Mouse (Mus musculus): ENCODE results near the gene Tmprss3. TPM values are rescaled to one million over a fixed set of nuclear protein-coding genes. Genes with fewer than 3 reads are reported as not detected.

Gene Tmprss3
- 0.06 TPM in 1 of 2 replicates, not detected in the other for polyA plus RNA-seq (2015; fragmentation: Nextera tagmentation; extraction: Ambion mirVana)

GRCm38 (mm10) chr17:31198877-31199276, at the start of gene Tmprss3:
Gene Tmprss3, minus strand, starts transcription at chr17:31198977.
- no peak within 1 kb of the TSS for H3K27ac ChIP-seq
- no peaks in the 10 kb centered on the region for H3K9me3 ChIP-seq (replicated peaks)
- H3K36me3 ChIP-seq, result no peaks in the 10 kb centered on the region
- no peak within 1 kb of the TSS for H3K4me3 ChIP-seq
- ATAC-seq (replicated peaks; ENCODE audit: insufficient number of reproducible peaks, insufficient read depth, low FRiP score, low read depth), result no peak
- 82% methylated on average over 11 of the region's 11 CpGs for WGBS
- H3K9ac ChIP-seq, result no peak within 1 kb of the TSS
- H3K4me1 ChIP-seq (replicated peaks), result no peaks in the 10 kb centered on the region
- H3K27me3 ChIP-seq, result 0 out of 2 replicates have a peak, but pooled peaks cover 2% of the 10 kb centered on the region
- no peak within 1 kb of the TSS for H3K4me2 ChIP-seq

- H3K27me3 ChIP-seq, result no peaks in the 10 kb centered on the region
- peaks cover 7% of the 10 kb centered on the region for H3K4me1 ChIP-seq (replicated peaks)
- no peaks in the 10 kb centered on the region for H3K9me3 ChIP-seq (replicated peaks)
- H3K27ac ChIP-seq, result no peak overlapping the region
- no peak overlapping the region for H3K9ac ChIP-seq
- no peak overlapping the region for H3K4me3 ChIP-seq
- WGBS, result 37% methylated on average over 5 of the region's 5 CpGs
- no peaks in the 10 kb centered on the region for H3K36me3 ChIP-seq
- ATAC-seq (replicated peaks; ENCODE audit: insufficient number of reproducible peaks, insufficient read depth, low FRiP score, low read depth), result no peak
- no peak overlapping the region for H3K4me2 ChIP-seq
Observed at GRCm38 (mm10) chr17:31247144-31247543, 48.4 kb upstream of the Tmprss3 start.

DNA sequence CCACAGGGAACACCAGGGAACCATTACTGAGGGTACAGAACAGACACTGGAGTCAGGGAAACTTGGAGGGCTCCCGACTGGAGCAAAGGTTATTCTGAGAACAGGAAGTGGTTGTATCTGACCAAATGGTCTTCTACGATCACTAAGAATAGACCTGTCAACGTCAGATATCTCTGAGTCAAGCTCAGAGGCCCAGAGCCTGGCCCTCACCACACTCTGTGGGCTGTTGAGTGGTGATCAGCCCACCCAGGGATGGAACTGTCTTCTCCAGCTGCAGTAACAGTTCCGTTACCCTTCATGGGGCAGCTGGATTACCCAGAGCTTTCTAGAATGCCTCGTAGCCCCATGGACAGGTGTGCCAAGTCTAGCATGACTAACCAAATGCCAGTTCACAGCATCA, 46.5 kb upstream of the Tmprss3 start:
- Histone ChIP-seq H3K27me3 (no peaks in the 10 kb centered on the region), H3K27ac (no peak overlapping the region), H3K9ac (no peak overlapping the region), H3K4me2 (no peak overlapping the region), H3K36me3 (no peaks in the 10 kb centered on the region), H3K4me1 (replicated peaks) (peaks cover 7% of the 10 kb centered on the region), H3K9me3 (replicated peaks) (no peaks in the 10 kb centered on the region), H3K4me3 (no peak overlapping the region)
- 33% methylated on average over 5 of the region's 5 CpGs for WGBS
- 0 out of 2 replicates have a peak, but pooled peaks have one; percentile 43 for ATAC-seq (replicated peaks; ENCODE audit: insufficient number of reproducible peaks, insufficient read depth, low FRiP score, low read depth)

- 6% methylated on average over 1 of the region's 1 CpGs for WGBS
- no peak overlapping the region for H3K4me3 ChIP-seq
- H3K36me3 ChIP-seq, result no peaks in the 10 kb centered on the region
- peaks cover 7% of the 10 kb centered on the region for H3K4me1 ChIP-seq (replicated peaks)
- no peaks in the 10 kb centered on the region for H3K9me3 ChIP-seq (replicated peaks)
- no peak for ATAC-seq (replicated peaks; ENCODE audit: insufficient number of reproducible peaks, insufficient read depth, low FRiP score, low read depth)
- no peak overlapping the region for H3K27ac ChIP-seq
- H3K27me3 ChIP-seq, result no peaks in the 10 kb centered on the region
- no peak overlapping the region for H3K9ac ChIP-seq
- H3K4me2 ChIP-seq, result no peak overlapping the region
Observed at GRCm38 (mm10) chr17:31242764-31243163, 44.0 kb upstream of the Tmprss3 start.

- WGBS, result 75% methylated on average over 8 of the region's 8 CpGs
- no peaks in the 10 kb centered on the region for H3K36me3 ChIP-seq
- no peak for ATAC-seq (replicated peaks; ENCODE audit: insufficient number of reproducible peaks, insufficient read depth, low FRiP score, low read depth)
Observed at GRCm38 (mm10) chr17:31241156-31241555, 42.4 kb upstream of the Tmprss3 start.

DNA sequence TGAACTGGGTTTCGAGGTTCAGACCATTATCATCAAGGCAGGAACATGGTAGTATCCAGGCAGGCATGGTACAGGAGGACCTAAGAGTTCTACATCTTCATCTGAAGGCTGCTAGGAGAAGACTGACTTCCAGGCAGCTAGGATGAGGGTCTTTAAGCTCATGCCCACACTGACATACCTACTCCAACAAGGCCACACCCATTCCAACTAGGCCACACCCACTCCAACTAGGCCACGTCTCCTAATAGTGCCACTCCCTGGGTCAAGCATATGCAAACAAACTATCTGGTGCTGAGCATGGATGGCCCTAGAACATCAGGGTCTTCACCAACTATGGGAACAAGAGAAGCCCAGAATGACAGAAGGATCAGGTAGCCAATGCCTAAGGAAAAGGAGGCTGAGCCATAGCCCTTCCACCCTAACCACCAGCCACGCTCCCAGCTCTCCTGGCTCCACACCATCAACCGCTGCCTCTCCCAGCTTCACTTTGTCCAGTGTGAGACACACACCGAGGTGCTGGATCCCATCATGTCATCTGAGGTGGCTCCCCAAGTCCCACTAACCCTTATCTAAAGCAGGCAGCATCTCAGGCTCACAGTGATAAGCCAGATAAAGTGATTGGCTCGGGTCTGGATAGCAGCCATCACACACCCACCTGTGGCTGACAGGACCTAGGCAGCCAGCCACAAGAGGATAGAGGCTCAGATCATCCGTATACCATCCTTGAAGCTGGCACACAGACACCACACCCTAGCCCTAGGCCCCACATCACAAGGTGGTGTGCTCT, 39.6 kb upstream of the Tmprss3 start:
- Histone ChIP-seq H3K4me2 (no peak overlapping the region), H3K36me3 (no peaks in the 10 kb centered on the region), H3K9ac (no peak overlapping the region), H3K4me3 (no peak overlapping the region), H3K9me3 (replicated peaks) (no peaks in the 10 kb centered on the region), H3K27ac (no peak overlapping the region), H3K4me1 (replicated peaks) (no peaks in the 10 kb centered on the region), H3K27me3 (no peaks in the 10 kb centered on the region)
- WGBS, result 68% methylated on average over 7 of the region's 7 CpGs
- ATAC-seq (replicated peaks; ENCODE audit: insufficient number of reproducible peaks, insufficient read depth, low FRiP score, low read depth), result no peak

More at GRCm38 (mm10) chr17:31241156-31241555, 42.4 kb upstream of the Tmprss3 start:
- Histone ChIP-seq H3K4me1 (replicated peaks) (peaks cover 7% of the 10 kb centered on the region), H3K9ac (no peak overlapping the region), H3K27me3 (no peaks in the 10 kb centered on the region), H3K4me2 (no peak overlapping the region), H3K4me3 (no peak overlapping the region), H3K27ac (no peak overlapping the region), H3K9me3 (replicated peaks) (no peaks in the 10 kb centered on the region)

DNA sequence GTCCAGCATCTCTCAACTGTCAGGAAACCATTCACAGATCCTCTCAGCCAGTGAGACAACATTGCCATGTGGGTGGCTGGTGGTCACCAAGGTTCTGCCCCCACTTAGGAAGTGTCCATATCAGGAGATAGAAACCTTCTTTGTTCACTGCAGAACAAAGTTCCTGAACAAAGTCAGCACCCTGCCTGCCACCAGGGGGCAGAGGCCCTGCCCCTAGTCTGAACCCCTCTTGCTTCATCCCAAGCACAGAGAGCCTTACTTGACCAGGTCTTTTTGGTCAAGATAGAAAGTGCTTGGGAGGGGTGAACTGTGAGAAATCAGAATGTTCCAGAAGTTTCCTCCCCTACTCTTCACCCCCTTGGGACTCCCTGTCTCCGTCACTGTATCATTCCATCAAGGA, 37.1 kb upstream of the Tmprss3 start:
- H3K9me3 ChIP-seq (replicated peaks), result no peaks in the 10 kb centered on the region
- no peak overlapping the region for H3K27ac ChIP-seq
- H3K36me3 ChIP-seq, result no peaks in the 10 kb centered on the region
- WGBS, result 79% methylated on average over 1 of the region's 1 CpGs
- H3K4me1 ChIP-seq (replicated peaks), result no peaks in the 10 kb centered on the region
- H3K4me2 ChIP-seq, result no peak overlapping the region
- H3K9ac ChIP-seq, result no peak overlapping the region
- ATAC-seq (replicated peaks; ENCODE audit: insufficient number of reproducible peaks, insufficient read depth, low FRiP score, low read depth), result no peak
- no peaks in the 10 kb centered on the region for H3K27me3 ChIP-seq
- H3K4me3 ChIP-seq, result no peak overlapping the region

DNA sequence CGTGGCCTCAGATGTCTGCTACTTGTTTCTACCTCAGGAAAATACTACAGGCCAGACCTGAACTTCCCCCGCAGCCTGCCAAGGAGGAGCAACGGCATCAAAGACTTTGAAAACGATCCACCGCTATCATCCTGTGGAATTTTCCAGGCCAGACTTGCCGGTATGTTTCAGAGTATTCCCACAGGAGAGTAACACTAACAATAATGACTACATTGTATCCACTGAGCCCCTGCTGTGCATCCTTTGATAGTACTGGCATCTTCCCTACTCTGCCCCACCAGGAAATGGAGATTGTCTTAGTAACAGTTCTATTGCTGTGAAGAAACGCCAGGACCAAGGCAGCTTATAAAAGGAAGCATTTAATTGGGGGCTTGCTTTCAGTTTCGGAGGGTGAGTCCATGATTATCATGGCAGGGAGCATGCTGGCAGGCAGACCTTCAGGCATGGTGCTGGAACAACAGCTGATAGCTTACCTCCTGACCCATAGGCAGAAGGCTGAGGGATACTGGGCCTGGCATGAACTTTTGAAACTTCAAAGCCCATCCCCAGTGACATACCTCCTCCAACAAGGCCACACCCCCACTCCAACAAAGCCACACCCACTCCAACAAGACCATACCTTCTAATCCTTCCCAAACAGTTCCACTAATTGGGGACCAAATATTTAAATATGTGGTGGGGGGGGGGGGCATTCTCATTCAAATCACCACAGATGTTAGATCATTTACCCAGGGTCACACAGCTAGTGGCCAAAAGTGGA, 33.7 kb upstream of the Tmprss3 start:
- H3K4me3 ChIP-seq, result no peak overlapping the region
- no peak overlapping the region for H3K27ac ChIP-seq
- no peaks in the 10 kb centered on the region for H3K9me3 ChIP-seq (replicated peaks)
- no peak overlapping the region for H3K9ac ChIP-seq
- H3K4me1 ChIP-seq (replicated peaks), result no peaks in the 10 kb centered on the region
- 33% methylated on average over 8 of the region's 8 CpGs for WGBS
- no peaks in the 10 kb centered on the region for H3K27me3 ChIP-seq
- H3K4me2 ChIP-seq, result no peak overlapping the region
- no peak for ATAC-seq (replicated peaks; ENCODE audit: insufficient number of reproducible peaks, insufficient read depth, low FRiP score, low read depth)
- H3K36me3 ChIP-seq, result no peaks in the 10 kb centered on the region

DNA sequence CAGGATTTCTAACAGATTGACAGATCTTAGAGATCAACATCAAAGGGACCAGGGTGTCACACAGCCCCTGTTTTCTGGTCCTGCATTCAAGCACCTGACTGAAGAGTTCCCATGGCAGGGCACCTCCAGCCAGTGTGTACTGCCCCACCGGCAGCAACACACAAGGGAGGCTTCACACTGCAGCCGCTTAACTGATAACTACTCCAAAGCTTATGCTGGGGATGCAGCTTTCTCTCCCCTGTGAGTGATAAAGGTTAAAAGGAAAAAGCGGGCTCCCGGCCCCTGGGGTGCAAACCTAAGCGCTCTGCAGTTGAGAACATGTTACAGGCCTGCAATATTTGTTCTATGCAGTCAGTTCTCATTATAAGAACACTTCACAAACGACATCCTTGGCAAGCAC, 33.0 kb upstream of the Tmprss3 start:
- no peaks in the 10 kb centered on the region for H3K27me3 ChIP-seq
- 31% methylated on average over 6 of the region's 6 CpGs for WGBS

DNA sequence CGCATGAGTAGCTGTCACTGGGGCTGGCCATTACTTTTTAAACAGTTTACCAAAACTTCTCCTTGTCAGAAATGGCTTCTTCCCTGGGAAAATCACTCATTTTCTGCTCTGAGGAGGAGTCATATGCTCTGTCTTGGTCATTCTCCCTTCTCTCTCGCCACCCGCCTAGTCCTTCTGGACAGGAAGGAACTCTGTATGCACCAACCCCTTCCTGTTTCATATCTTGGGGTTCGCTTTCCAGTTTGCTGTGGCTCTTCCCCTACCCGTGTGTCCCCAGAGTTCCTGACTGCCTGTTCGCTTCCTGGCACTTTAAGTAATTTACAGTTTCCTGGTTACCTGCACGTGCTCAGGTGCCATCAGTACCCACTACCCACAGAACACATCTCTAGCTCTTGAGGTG, 28.2 kb upstream of the Tmprss3 start:
- H3K4me1 ChIP-seq (replicated peaks), result no peaks in the 10 kb centered on the region
- H3K36me3 ChIP-seq, result no peaks in the 10 kb centered on the region
- no peak overlapping the region for H3K9ac ChIP-seq
- no peaks in the 10 kb centered on the region for H3K9me3 ChIP-seq (replicated peaks)
- H3K27me3 ChIP-seq, result no peaks in the 10 kb centered on the region
- no peak overlapping the region for H3K4me2 ChIP-seq
- WGBS, result 72% methylated on average over 7 of the region's 7 CpGs
- no peak overlapping the region for H3K4me3 ChIP-seq
- H3K27ac ChIP-seq, result no peak overlapping the region
- ATAC-seq (replicated peaks; ENCODE audit: insufficient number of reproducible peaks, insufficient read depth, low FRiP score, low read depth), result no peak

More for the DNA sequence above, 33.0 kb upstream of the Tmprss3 start:
- Histone ChIP-seq H3K4me3 (no peak overlapping the region), H3K4me2 (no peak overlapping the region), H3K36me3 (no peaks in the 10 kb centered on the region), H3K9ac (no peak overlapping the region), H3K27ac (no peak overlapping the region), H3K9me3 (replicated peaks) (no peaks in the 10 kb centered on the region), H3K4me1 (replicated peaks) (no peaks in the 10 kb centered on the region)
- ATAC-seq (replicated peaks; ENCODE audit: insufficient number of reproducible peaks, insufficient read depth, low FRiP score, low read depth), result no peak

DNA sequence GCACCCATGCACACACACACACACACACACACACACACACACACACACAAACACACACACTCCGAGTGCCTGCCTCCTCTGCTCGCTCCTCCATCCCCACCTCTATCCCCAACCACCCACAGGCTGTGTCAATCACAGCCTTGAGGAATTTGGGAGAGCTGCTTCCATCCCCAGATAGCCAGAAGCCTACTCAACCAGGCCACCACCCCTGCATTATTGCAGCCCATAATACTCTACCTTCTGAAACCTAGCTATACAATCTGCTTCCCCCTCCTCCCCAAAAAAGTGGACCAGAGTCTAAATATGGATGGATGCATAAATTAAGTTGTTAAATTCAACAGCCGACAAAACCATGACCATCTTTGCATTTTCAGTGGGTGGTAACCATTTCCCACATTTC, 27.6 kb upstream of the Tmprss3 start:
- WGBS, result 72% methylated on average over 3 of the region's 3 CpGs
- H3K9ac ChIP-seq, result no peak overlapping the region
- no peaks in the 10 kb centered on the region for H3K36me3 ChIP-seq
- no peak overlapping the region for H3K4me2 ChIP-seq
- no peak for ATAC-seq (replicated peaks; ENCODE audit: insufficient number of reproducible peaks, insufficient read depth, low FRiP score, low read depth)
- no peak overlapping the region for H3K27ac ChIP-seq
- H3K4me3 ChIP-seq, result no peak overlapping the region
- H3K9me3 ChIP-seq (replicated peaks), result no peaks in the 10 kb centered on the region
- H3K4me1 ChIP-seq (replicated peaks), result no peaks in the 10 kb centered on the region
- H3K27me3 ChIP-seq, result no peaks in the 10 kb centered on the region
